Mouse (Mus musculus) bone marrow macrophage, adult 2 months (primary cell): ENCODE results near the gene Hdac1. TPM values are rescaled to one million over a fixed set of nuclear protein-coding genes. Genes with fewer than 3 reads are reported as not detected.
A peak's percentile ranks its signal among the peaks of the same experiment; 100 is the strongest.

Experiments
- H3K27ac ChIP-seq: 2 replicates; pipeline ENCODE4 v1.5.1; 2012; ENCODE audit warnings: low read depth, low read length; ENCODE audit not compliant: insufficient read depth
- H3K4me1 ChIP-seq: 2 replicates; pipeline ENCODE4 v1.6.1; 2012; ENCODE audit warnings: low read length; ENCODE audit not compliant: control insufficient read depth, insufficient read depth
- H3K4me3 ChIP-seq: 2 replicates; pipeline ENCODE4 v1.5.1; 2012; ENCODE audit warnings: mild to moderate bottlenecking, low read length, moderate library complexity; ENCODE audit not compliant: insufficient read depth
- CTCF ChIP-seq: IDR thresholded peaks from 2 replicates; pipeline ENCODE4 v1.5.1; 2012; ENCODE audit warnings: low read depth, mild to moderate bottlenecking, low read length, moderate library complexity
- POLR2A ChIP-seq: IDR thresholded peaks from 2 replicates; pipeline ENCODE4 v1.6.1; 2012; ENCODE audit warnings: mild to moderate bottlenecking, low read depth, low read length, borderline replicate concordance
- polyA plus RNA-seq: library from polyadenylated mRNA; stranded (reverse); fragments of >200 nt; gene quantifications from 2 replicates; pipeline ENCODE4 v1.2.4, GENCODE M21; 2012; ENCODE audit not compliant: missing spikeins, insufficient read depth, insufficient read length

Hdac1 gene
- polyA plus RNA-seq: 75.2 and 83.9 TPM in 2 replicates

DNA sequence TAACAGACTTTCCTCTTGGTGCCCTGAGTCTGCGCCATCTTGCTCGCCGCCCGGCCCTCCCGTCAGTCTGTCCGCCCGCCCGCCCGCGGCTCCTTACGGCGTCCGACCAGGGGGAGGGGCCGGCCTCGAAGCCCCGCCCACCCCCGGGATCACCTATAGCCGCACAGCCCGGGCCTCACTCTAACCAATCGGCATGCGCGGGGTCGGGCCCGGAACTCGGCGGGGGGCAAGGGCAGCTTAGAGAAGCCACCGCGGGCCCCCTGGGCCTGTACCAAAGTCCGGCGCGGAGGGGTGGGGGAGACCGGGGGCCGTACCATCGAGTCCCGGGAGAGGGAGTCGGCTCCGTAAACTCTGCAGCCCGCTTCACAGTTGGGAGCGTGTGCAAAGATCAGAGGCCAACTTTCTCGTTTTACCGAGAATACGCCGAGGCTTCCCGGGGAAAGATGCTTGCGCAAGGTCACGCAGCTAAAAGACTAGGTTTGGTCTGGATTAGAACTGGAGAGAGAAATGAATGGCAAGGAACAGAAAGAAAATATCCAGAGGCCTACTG is at the start of gene Hdac1:
Gene Hdac1, minus strand, starts transcription at position 122 of the 550 bp plus-strand sequence.
- H3K27ac ChIP-seq: peak within 1 kb of the TSS; percentile 72
- H3K4me3 ChIP-seq: peak within 1 kb of the TSS; percentile 74
- TF ChIP-seq CTCF: no peak
- H3K4me1 ChIP-seq: peaks cover 9% of the 10 kb centered on the region

DNA sequence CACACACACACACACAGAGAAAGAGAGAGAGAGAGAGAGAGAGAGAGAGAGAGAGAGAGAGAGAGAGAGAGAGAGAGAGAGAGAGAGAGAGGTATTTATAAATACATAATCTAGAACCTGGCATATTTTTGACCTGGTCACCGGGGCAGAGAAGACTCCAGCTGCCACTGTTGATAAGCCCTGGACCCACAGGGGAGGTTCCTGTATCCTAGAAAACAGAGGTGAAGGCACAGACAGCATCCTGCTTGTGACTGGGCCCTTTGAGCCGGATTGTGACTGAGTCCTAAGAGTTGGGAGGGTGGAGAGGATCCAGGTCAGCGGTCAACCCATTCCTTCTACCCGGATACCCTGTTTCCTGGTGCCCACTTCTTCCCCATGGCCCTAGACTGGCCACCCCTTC is 46.4 kb upstream of the Hdac1 start:
- TF ChIP-seq POLR2A (no peak), CTCF (no peak)
- Histone ChIP-seq H3K4me3 (no peak overlapping the region), H3K4me1 (peaks cover 6% of the 10 kb centered on the region), H3K27ac (no peak overlapping the region)

- Histone ChIP-seq H3K4me1 (peaks cover 6% of the 10 kb centered on the region), H3K27ac (no peak overlapping the region), H3K4me3 (no peak overlapping the region)
- TF ChIP-seq POLR2A: no peak
Observed at GRCm38 (mm10) chr4:129586943-129587342, 44.4 kb upstream of the Hdac1 start.

DNA sequence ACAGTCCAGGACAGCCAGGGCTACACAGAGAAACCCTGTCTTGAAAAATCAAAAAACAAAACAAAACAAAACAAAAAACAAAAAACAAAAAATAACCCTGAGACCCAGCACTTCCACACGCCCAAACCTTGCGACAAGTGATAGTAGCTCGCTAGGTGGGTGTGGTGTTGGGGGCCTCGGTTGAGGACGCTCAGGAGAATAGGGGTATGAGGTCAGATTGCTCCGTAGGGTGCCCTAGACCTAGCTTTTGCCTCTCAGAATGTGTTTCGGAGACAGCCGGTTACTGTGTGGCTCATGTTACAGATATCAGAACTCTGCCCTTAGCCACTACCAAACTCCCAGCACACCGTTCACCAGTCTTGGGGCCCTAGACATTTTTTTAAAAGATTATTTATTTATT is 43.3 kb upstream of the Hdac1 start:
- TF ChIP-seq CTCF: no peak
- TF ChIP-seq POLR2A: no peak
- H3K4me1 ChIP-seq: peaks cover 6% of the 10 kb centered on the region
- no peak overlapping the region for H3K4me3 ChIP-seq
- H3K27ac ChIP-seq: no peak overlapping the region

DNA sequence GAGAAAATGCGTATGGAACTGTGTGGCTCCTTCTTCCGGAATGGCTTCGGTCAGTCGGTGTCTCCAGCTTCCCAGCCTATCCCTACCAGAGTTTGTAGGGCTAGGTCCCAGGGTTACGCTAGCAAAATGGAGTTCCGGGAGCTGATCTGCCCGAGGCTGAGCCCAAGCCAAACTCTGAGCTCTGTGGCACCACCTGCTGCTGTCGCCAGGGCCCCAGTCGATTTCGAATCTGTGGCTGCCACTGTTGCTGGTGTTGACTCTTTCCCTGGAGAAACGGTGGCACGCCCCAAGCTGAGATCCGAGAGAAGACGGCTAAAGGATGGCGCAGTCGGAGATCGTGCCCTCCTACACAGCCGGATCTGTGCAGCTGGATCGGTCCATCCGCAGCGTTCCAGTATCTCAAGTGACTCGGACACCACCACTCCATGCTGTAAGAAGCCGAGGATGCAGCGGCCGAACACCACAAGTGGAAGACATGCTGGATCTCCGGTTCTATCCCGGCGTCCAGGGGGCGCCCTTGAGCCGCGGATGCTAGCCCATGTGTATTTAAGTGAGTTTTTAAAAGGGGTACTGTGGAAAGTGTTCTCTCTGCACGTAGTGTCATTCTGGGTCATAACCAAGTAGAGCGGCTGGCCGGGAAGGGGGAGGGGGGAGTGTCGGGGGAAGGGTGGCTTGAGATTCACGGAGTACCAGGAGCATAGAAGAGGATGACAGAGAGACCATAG is 42.5 kb upstream of the Hdac1 start:
- Histone ChIP-seq H3K4me1 (peaks cover 10% of the 10 kb centered on the region), H3K27ac (peak overlapping the region; percentile 58), H3K4me3 (peak overlapping the region; percentile 70)
- TF ChIP-seq CTCF (peak; percentile 85), POLR2A (no peak)

- Histone ChIP-seq H3K27ac (peak overlapping the region; percentile 58), H3K4me1 (peaks cover 15% of the 10 kb centered on the region), H3K4me3 (peak overlapping the region; percentile 70; the same call in 1 of the 2 replicates)
- TF ChIP-seq CTCF: no peak
Observed at GRCm38 (mm10) chr4:129584370-129584769, 41.9 kb upstream of the Hdac1 start.

- Histone ChIP-seq H3K4me3 (no peak overlapping the region), H3K4me1 (peaks cover 29% of the 10 kb centered on the region), H3K27ac (no peak overlapping the region)
- no peak for TF ChIP-seq POLR2A
- TF ChIP-seq CTCF: no peak
Observed at GRCm38 (mm10) chr4:129582251-129582650, 39.7 kb upstream of the Hdac1 start.

DNA sequence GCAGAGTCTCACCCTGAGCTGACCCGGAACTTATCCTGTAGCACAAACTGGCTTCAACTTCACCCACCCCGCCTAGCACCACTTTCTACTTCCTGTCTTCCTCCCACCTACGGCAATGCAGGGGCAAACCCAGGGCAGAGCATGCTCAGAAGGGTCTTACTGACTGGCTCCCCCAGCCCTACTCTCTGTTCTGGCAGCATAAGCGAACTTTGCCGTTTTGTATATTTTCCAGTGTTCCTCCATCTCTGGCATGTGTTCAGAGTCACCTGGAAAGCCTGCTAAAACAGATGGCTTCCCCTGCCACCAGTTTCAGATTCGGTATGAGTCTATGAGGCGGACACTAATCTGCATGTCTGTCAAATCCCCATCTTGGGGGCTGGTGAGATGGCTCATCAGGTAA is 37.8 kb upstream of the Hdac1 start:
- no peak overlapping the region for H3K4me3 ChIP-seq
- H3K27ac ChIP-seq: no peak overlapping the region
- H3K4me1 ChIP-seq: peaks cover 36% of the 10 kb centered on the region
- TF ChIP-seq POLR2A: no peak
- TF ChIP-seq CTCF: no peak

GRCm38 (mm10) chr4:129578466-129578865 is 36.0 kb upstream of the Hdac1 start, which contains the start of gene Fam167b:
TSS of gene Fam167b (minus strand) at chr4:129578549.
- peaks cover 36% of the 10 kb centered on the region for H3K4me1 ChIP-seq

DNA sequence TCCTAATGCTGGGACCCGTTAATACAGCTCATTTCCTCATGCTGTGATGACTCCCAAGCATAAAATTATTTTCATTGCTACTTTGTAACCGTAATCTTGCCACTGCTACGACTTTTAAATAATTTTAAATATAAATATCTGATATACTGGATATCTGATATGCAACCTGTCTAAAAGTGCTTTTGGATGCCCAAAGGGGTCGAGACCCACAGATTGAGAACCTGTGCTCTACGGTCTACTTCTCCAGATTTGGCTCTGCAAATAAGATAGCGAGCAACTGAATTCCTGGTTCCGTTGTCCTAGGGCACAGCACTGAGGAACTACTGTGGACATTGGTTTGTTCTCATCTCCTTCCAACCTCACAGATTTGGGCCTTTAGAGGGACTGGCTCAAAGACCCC is 35.2 kb upstream of the Hdac1 start:
- H3K27ac ChIP-seq: peak overlapping the region; percentile 46
- peaks cover 36% of the 10 kb centered on the region for H3K4me1 ChIP-seq
- TF ChIP-seq POLR2A: no peak
- no peak for TF ChIP-seq CTCF
- no peak overlapping the region for H3K4me3 ChIP-seq

More at GRCm38 (mm10) chr4:129578466-129578865, 36.0 kb upstream of the Hdac1 start, which contains the start of gene Fam167b:
- Histone ChIP-seq H3K27ac (peak within 1 kb of the TSS; percentile 46), H3K4me3 (no peak within 1 kb of the TSS)
- no peak for TF ChIP-seq POLR2A
- no peak for TF ChIP-seq CTCF
